Mouse (Mus musculus) erythroblast, embryonic 14.5 days (primary cell): ENCODE measurements around the gene Glcci1.

Source experiments
- GATA1 ChIP-seq: IDR thresholded peaks from 2 replicates; pipeline ENCODE4 v1.6.1; 2012; ENCODE audit warnings: low read length, inconsistent platforms, mixed read lengths
- TAL1 ChIP-seq: IDR thresholded peaks from 3 replicates; pipeline ENCODE4 v1.6.1; 2012; ENCODE audit warnings: low read length, inconsistent platforms, mixed read lengths

- no peak for TF ChIP-seq TAL1
- no peak for TF ChIP-seq GATA1
Observed at GRCm38 (mm10) chr6:8519687-8520086, 10.3 kb downstream of the Glcci1 start.
